Mouse (Mus musculus) adrenal gland, adult 8-10 months (tissue): ENCODE data around the gene 1810037I17Rik. TPM values are rescaled to one million over a fixed set of nuclear protein-coding genes. Genes with fewer than 3 reads are reported as not detected.
"Not testable (repeated sequence)": the region's sequence is repeated elsewhere in the genome, so short reads cannot be mapped to it uniquely, and the experiment has no call there.

Experiments used
- DNase-seq: peaks from one replicate; pipeline ENCODE4 v3.0.0; 2022
- total RNA-seq, 4 experiments: library from RNA; stranded (reverse); gene quantifications; 2 replicates each; pipeline ENCODE4 v1.2.4; 2022

Gene 1810037I17Rik
- total RNA-seq, 4 experiments from 2014 or later: 41.2 to 54.4 (median 47.5) TPM

GRCm38 (mm10) chr3:122932466-122932865, 8.5 kb downstream of the 1810037I17Rik start:
- DNase-seq: no peak

DNA sequence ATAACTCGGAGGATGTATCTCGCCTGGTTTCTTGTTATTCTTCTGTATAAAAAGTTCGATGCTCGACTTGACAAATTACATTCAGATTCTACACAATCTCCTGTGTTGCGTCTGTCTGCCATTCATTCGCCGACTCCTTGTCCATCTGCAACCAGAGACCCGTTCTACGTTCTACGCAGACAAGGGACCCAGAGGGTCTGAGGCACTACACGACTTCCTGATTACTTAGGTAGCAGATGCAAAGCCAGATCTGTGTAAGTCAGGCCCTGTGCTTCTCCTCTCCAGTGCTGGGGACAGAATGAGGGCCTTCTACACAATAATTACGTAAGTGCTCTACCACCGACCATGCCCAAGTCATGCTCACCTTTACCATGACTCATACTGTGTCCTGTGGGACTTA, 13.2 kb downstream of the 1810037I17Rik start:
- DNase-seq: not testable (repeated sequence)

GRCm38 (mm10) chr3:122939215-122939614, 15.2 kb downstream of the 1810037I17Rik start:
- no peak for DNase-seq

GRCm38 (mm10) chr3:122943387-122943890, 19.4 kb downstream of the 1810037I17Rik start:
- DNase-seq: peak; percentile 29

DNA sequence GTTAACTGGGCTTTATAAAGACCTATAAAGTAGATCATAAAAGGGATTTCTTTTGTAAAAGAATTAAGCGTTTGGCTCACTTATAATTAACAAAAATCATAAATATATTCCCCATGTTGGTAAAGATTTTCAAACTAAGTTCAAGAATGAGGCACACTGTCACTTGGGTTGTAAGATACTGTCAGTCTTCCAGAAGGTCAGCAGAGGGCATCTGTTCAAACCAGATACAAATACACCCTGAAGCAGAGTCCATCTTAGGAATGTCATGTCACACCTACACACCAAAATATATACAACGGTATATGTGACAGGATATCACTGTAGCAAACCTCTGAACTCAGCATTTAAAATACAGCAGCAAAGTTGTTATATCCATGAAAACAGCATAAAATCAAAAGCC, 26.1 kb downstream of the 1810037I17Rik start:
- no peak for DNase-seq

DNA sequence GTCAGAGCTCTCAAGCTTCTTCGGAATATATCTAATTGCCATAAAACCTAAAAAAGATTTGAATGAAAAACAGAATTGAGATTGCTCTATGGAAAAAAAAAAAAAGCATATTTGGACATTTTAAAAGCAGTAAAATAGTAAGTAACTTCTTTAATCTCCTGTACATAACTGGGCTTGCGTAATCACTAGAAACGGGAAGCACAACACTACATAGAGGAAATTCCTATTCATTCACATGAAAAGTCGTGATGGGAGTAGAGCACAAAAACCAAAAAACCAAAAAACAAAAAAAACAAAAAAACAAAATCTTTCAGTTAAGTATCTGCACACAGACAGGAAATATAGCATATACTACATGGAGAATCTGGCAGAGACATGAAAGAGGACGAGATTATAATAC, 40.3 kb downstream of the 1810037I17Rik start:
- DNase-seq: no peak

DNA sequence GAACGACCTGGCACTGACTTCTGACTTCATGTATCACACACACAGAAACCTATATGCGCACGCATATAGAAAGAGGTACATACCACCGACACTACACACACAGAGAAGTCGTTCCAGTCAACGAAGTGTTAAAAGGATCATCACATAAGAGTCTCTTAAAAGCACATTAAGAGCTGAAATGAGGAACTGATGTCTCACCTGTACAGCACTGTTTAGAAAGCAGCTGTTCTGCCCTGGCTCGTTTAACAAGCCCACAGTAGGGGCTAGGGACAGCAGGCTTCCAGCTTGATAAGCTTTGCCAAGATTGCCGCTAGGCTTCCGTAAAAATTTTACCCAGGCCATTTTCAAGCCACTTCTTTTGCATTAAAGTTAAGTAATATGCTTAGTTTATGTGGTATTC, 44.4 kb downstream of the 1810037I17Rik start:
- DNase-seq: no peak

DNA sequence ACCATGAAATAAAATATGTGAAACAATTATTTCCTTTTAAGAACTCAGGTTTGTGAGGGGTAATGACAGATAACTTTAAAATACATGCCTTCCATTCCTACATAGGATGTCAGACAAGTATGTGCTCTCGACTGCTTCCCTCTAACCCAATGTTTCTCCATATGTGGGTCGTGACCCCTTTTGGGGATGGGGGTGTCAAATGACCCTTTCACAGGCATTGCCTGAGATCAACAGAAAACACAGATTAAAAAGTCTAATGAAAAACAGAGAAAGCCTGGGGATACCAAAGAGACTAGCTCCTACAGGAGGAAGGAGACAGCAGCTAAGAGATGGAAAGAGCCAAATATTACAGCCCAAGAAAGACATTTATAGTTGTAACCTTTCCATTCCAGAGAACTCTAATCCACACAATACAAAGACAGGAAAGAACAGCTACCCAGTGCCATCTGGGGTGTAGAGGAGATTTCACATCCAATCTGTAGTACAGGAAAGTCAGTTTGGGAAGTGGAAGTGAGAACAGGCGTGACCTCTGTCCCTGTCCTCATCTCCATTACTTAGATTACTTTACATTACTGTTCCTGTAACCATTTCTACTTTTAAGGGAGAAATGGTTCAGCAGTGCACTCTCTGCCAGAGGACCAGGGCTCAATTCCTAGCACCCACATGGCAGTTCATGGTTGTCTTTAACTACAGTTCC, 48.3 kb downstream of the 1810037I17Rik start:
- no peak for DNase-seq

DNA sequence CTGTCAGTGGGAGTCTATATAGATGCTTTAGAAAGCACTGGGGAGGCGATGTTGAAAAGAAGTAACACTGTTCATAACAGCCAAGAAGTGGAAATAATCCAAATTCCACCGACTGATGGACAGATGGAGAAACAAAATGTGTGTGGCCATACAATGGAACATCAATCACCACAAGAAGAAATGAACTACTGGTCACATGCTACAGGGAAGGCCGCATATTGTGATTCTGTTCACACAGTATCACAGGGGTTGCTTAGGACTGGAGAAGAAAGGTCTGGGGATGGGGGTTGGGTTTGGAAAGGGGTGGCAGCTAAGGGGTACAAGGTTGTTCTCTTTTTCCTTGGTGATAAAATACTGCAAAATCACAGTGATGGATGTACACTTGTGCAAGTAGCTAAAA, 50.8 kb downstream of the 1810037I17Rik start:
- no peak for DNase-seq

DNA sequence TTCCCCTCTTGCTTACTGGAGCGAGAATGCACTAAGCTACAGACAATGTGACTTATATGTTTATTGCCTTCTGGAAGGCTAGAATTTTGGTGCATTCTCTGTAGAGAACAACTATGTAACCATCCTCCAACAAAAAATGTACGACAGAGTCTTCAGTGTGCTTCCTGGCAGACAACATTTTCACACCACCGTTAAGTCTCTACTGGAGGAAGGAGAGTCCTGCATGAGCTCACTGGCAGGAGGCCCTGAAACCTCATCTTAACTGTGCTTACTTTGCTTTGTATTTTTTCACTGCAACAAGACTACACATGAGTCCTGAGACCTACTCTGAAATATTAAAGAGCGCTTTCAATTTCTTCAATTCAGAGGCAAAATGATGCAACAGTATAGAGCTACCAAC, 51.4 kb downstream of the 1810037I17Rik start:
- no peak for DNase-seq

Other genes starting within 250 kb of the 1810037I17Rik start
- 10 to 100 TPM; 32.8 to 65.1 (median 51.7) TPM for gene Pde5a, start 195.3 kb upstream of the 1810037I17Rik start, total RNA-seq
- gene Fabp2, start 29.1 kb upstream of the 1810037I17Rik start, total RNA-seq: not detected
- gene Gm10959, start 4.8 kb upstream of the 1810037I17Rik start, total RNA-seq: not detected
- gene Usp53, start 60.3 kb downstream of the 1810037I17Rik start, total RNA-seq: 10 to 100 TPM; 32.5 to 57.2 (median 38.4) TPM
- gene Myoz2, start 110.8 kb downstream of the 1810037I17Rik start, total RNA-seq: under 1 TPM in 2 of 4 experiments, not detected in 2; 0.30 to 0.59 TPM